Mouse (Mus musculus): Measurements from ENCODE around the gene Pou2f2. TPM values are rescaled to one million over a fixed set of nuclear protein-coding genes. Genes with fewer than 3 reads are reported as not detected.

Pou2f2 gene
- polyA plus RNA-seq, 1 experiment from 2014 or later: 1.0 TPM

DNA sequence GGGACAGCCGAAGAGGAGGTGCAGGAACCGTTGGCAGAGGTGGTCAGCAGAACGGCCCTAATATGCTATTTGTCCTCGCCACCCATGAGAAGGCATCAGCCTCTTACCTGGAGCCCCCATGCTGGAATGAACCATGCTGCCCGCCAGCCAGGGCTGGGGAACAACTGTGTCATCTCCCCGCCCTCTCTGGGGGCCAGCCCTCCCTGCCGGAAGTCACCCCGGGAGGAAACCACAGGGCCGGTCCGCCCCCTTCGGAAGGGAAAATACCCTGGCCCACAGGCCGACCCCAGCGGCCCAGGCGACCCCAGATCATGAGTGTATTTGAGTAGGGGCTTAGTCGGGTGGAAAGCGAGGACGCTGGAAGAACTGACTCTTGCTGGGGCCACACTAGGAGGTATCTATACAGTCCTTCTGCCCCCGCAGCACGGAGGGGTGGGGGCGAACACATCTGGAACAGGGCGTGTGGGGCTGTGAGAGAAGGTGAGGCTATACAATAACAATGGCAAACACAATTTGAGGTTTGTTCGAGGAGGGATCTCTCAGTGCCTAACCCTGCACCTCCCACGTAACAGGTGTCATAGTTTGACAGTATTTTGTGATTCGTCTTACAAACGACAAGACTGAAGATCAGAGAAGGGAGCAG lies 47.1 kb downstream of the Pou2f2 start:
- Histone ChIP-seq H3K27ac (ENCODE audit: low read length) (no peak overlapping the region), H3K4me2 (ENCODE audit: low read depth, low read length) (peak overlapping the region; percentile 37), H3K4me3 (ENCODE audit: low read length) (peak overlapping the region; percentile 32), H3K9ac (ENCODE audit: low read depth, low read length) (peak overlapping the region; percentile 38; the same call in 1 of the 2 replicates), H3K9me3 (ENCODE audit: control insufficient read depth, low read length) (no peaks in the 10 kb centered on the region), H3K27me3 (replicated peaks; ENCODE audit: control insufficient read depth, insufficient read depth, low read length) (peaks cover 33% of the 10 kb centered on the region), H3K4me1 (ENCODE audit: control insufficient read depth, insufficient read depth, low read length) (0 out of 2 replicates have a peak, but pooled peaks cover 2% of the 10 kb centered on the region), H3K36me3 (ENCODE audit: control insufficient read depth, insufficient read depth, low read length) (no peaks in the 10 kb centered on the region)
- WGBS: 7% methylated on average over 25 of the region's 25 CpGs
- peak; percentile 10; the same call in 1 of the 2 replicates for ATAC-seq

DNA sequence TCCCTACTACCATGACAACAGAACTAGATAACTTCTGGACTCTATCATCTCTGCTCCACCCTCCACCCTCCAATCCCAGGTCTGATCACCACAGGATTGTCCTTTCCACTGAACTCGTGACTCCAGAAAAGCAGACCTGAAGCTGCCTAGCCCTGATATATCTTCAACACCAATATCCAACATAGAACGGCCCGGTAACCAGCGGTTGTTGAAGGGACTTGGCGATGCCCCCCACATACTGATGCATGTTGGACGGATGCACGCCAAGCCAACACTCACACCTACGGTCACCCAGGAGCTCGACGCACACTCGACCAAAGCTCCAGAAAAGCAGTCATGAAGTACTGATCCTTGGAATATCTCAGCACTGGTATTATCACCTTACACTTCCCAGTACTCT lies 48.3 kb downstream of the Pou2f2 start:
- Histone ChIP-seq H3K4me3 (ENCODE audit: low read length) (no peak overlapping the region), H3K27ac (ENCODE audit: low read length) (no peak overlapping the region), H3K4me1 (ENCODE audit: control insufficient read depth, insufficient read depth, low read length) (0 out of 2 replicates have a peak, but pooled peaks cover 2% of the 10 kb centered on the region), H3K36me3 (ENCODE audit: control insufficient read depth, insufficient read depth, low read length) (no peaks in the 10 kb centered on the region), H3K9ac (ENCODE audit: low read depth, low read length) (no peak overlapping the region), H3K27me3 (replicated peaks; ENCODE audit: control insufficient read depth, insufficient read depth, low read length) (peaks cover 33% of the 10 kb centered on the region), H3K4me2 (ENCODE audit: low read depth, low read length) (no peak overlapping the region), H3K9me3 (ENCODE audit: control insufficient read depth, low read length) (no peaks in the 10 kb centered on the region)
- ATAC-seq: no peak
- WGBS: 88% methylated on average over 11 of the region's 11 CpGs

DNA sequence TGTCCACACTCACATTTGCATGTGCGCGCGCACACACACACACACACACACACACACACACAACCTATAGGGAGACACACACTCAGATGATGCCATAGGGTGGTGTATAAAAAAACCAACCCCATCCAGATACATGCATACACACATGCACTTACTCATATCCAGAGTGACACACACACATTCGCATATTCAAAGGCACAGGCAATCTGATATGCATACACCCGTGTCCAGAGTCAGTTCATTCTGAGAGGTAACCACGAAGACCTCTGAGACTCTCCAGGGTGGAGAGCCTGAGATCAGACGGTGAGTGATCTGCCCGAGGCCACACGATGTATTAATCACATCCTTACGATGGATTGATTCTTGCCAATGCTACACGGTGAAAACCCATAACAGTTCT lies 49.0 kb downstream of the Pou2f2 start:
- H3K4me1 ChIP-seq (ENCODE audit: control insufficient read depth, insufficient read depth, low read length): 0 out of 2 replicates have a peak, but pooled peaks cover 2% of the 10 kb centered on the region
- H3K27ac ChIP-seq (ENCODE audit: low read length): no peak overlapping the region
- no peaks in the 10 kb centered on the region for H3K36me3 ChIP-seq (ENCODE audit: control insufficient read depth, insufficient read depth, low read length)
- H3K27me3 ChIP-seq (replicated peaks; ENCODE audit: control insufficient read depth, insufficient read depth, low read length): peaks cover 33% of the 10 kb centered on the region
- H3K4me2 ChIP-seq (ENCODE audit: low read depth, low read length): no peak overlapping the region
- no peaks in the 10 kb centered on the region for H3K9me3 ChIP-seq (ENCODE audit: control insufficient read depth, low read length)
- H3K9ac ChIP-seq (ENCODE audit: low read depth, low read length): no peak overlapping the region
- no peak overlapping the region for H3K4me3 ChIP-seq (ENCODE audit: low read length)
- no peak for ATAC-seq
- WGBS: 79% methylated on average over 11 of the region's 11 CpGs

DNA sequence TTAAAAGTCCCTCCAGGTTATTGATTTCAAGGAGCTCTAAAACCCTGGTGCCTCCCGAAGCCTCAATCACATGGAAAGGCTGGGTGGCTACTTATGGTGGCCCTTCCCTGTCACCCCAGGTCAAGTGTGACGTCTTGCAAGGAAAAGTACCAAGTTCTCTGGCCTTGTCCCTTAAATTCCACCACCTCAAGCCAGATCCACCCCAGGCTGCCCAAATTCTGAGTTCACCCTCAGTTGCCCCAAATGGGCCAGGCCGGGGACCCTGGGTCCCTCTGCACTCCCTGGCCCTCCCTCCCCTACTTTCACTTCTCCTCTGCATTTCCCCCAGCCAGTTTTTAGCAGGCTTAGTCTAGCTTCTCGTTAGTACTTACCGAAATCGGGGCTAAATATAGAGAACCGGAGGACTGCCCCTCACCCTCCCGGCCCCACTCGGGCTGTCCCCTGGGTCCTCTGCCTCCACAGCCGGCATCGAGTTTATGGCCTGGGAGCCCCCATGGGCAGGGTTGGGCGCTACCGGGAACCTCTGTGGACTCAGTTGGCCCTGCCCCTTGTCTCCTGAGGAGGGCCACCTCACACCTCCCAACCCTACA lies 50.0 kb downstream of the Pou2f2 start:
- H3K36me3 ChIP-seq (ENCODE audit: control insufficient read depth, insufficient read depth, low read length): no peaks in the 10 kb centered on the region
- H3K27ac ChIP-seq (ENCODE audit: low read length): no peak overlapping the region
- peaks cover 29% of the 10 kb centered on the region for H3K27me3 ChIP-seq (replicated peaks; ENCODE audit: control insufficient read depth, insufficient read depth, low read length)
- H3K4me3 ChIP-seq (ENCODE audit: low read length): no peak overlapping the region
- no peak for ATAC-seq
- WGBS: 54% methylated on average over 13 of the region's 13 CpGs
- no peaks in the 10 kb centered on the region for H3K9me3 ChIP-seq (ENCODE audit: control insufficient read depth, low read length)
- no peak overlapping the region for H3K4me2 ChIP-seq (ENCODE audit: low read depth, low read length)
- 0 out of 2 replicates have a peak, but pooled peaks cover 2% of the 10 kb centered on the region for H3K4me1 ChIP-seq (ENCODE audit: control insufficient read depth, insufficient read depth, low read length)
- H3K9ac ChIP-seq (ENCODE audit: low read depth, low read length): no peak overlapping the region

DNA sequence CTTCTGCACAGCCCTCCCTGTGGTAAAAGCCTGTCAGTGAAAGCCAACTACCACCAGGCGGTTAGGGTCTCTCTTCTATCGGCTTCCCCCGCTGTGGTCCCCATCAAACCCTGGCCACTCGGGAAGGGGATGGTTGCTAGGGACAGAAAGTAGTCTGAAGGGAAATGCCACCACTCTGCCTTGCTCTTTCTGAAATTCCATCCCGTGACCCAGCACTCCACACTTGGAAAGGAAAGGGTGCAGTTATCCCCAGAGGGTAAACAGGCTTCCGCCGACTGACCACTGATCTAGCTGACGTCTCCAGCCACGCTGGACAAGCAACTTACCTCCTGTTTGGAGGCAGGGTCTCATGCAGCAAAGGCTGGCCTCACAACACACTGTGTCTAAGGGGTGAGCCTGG lies 51.6 kb downstream of the Pou2f2 start:
- Histone ChIP-seq H3K4me3 (ENCODE audit: low read length) (no peak overlapping the region), H3K9ac (ENCODE audit: low read depth, low read length) (no peak overlapping the region), H3K27me3 (replicated peaks; ENCODE audit: control insufficient read depth, insufficient read depth, low read length) (peaks cover 16% of the 10 kb centered on the region), H3K4me2 (ENCODE audit: low read depth, low read length) (no peak overlapping the region), H3K9me3 (ENCODE audit: control insufficient read depth, low read length) (no peaks in the 10 kb centered on the region), H3K36me3 (ENCODE audit: control insufficient read depth, insufficient read depth, low read length) (no peaks in the 10 kb centered on the region), H3K27ac (ENCODE audit: low read length) (no peak overlapping the region), H3K4me1 (ENCODE audit: control insufficient read depth, insufficient read depth, low read length) (no peaks in the 10 kb centered on the region)
- WGBS: 54% methylated on average over 9 of the region's 9 CpGs
- no peak for ATAC-seq

DNA sequence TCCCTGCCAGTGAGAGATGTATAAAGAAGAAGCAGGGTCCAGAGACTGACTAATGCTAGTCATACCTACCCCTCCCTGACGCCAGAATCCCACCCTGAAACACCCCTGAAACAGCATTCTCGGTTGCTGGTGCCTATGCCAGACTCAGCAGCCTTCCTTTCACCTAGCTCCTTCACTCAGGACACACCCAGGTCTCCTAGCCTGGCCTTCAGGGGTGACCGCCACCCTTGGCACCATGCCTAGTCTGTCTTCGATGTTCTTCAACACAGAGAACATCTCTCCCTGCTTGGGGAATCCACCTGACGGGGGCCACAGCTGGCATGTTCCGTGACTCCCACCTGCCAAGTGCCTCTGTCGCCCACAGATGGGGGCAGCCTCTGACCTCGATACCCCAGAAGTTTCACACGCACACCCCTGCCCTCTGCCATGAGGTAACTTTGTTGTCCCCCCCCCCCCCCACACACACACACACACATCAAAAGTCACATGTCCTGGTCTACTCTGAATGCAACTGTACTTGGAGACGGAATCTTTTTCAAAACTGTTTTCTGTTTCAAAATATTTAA lies 53.7 kb downstream of the Pou2f2 start:
- Histone ChIP-seq H3K4me1 (ENCODE audit: control insufficient read depth, insufficient read depth, low read length) (no peaks in the 10 kb centered on the region), H3K27ac (ENCODE audit: low read length) (no peak overlapping the region), H3K9me3 (ENCODE audit: control insufficient read depth, low read length) (no peaks in the 10 kb centered on the region), H3K9ac (ENCODE audit: low read depth, low read length) (no peak overlapping the region), H3K4me2 (ENCODE audit: low read depth, low read length) (no peak overlapping the region), H3K27me3 (replicated peaks; ENCODE audit: control insufficient read depth, insufficient read depth, low read length) (no peaks in the 10 kb centered on the region), H3K4me3 (ENCODE audit: low read length) (no peak overlapping the region), H3K36me3 (ENCODE audit: control insufficient read depth, insufficient read depth, low read length) (no peaks in the 10 kb centered on the region)
- ATAC-seq: no peak
- WGBS: 77% methylated on average over 10 of the region's 10 CpGs

- no peak overlapping the region for H3K9ac ChIP-seq (ENCODE audit: low read depth, low read length)
- H3K4me3 ChIP-seq (ENCODE audit: low read length): no peak overlapping the region
- H3K27me3 ChIP-seq (replicated peaks; ENCODE audit: control insufficient read depth, insufficient read depth, low read length): no peaks in the 10 kb centered on the region
- no peak for ATAC-seq
- no peaks in the 10 kb centered on the region for H3K4me1 ChIP-seq (ENCODE audit: control insufficient read depth, insufficient read depth, low read length)
- no peaks in the 10 kb centered on the region for H3K36me3 ChIP-seq (ENCODE audit: control insufficient read depth, insufficient read depth, low read length)
- no peak overlapping the region for H3K27ac ChIP-seq (ENCODE audit: low read length)
- no peak overlapping the region for H3K4me2 ChIP-seq (ENCODE audit: low read depth, low read length)
- 59% methylated on average over 13 of the region's 13 CpGs for WGBS
- no peaks in the 10 kb centered on the region for H3K9me3 ChIP-seq (ENCODE audit: control insufficient read depth, low read length)
Measured at GRCm38 (mm10) chr7:25121240-25121786, 58.2 kb downstream of the Pou2f2 start.

- H3K4me3 ChIP-seq (ENCODE audit: low read length): no peak overlapping the region
- H3K4me1 ChIP-seq (ENCODE audit: control insufficient read depth, insufficient read depth, low read length): no peaks in the 10 kb centered on the region
- no peak overlapping the region for H3K9ac ChIP-seq (ENCODE audit: low read depth, low read length)
- H3K27me3 ChIP-seq (replicated peaks; ENCODE audit: control insufficient read depth, insufficient read depth, low read length): 0 out of 2 replicates have a peak, but pooled peaks cover 2% of the 10 kb centered on the region
- H3K9me3 ChIP-seq (ENCODE audit: control insufficient read depth, low read length): no peaks in the 10 kb centered on the region
- H3K36me3 ChIP-seq (ENCODE audit: control insufficient read depth, insufficient read depth, low read length): no peaks in the 10 kb centered on the region
- H3K4me2 ChIP-seq (ENCODE audit: low read depth, low read length): no peak overlapping the region
- no peak for ATAC-seq
- no peak overlapping the region for H3K27ac ChIP-seq (ENCODE audit: low read length)
- 58% methylated on average over 18 of the region's 25 CpGs for WGBS
Measured at GRCm38 (mm10) chr7:25120061-25120834, 59.3 kb downstream of the Pou2f2 start.

All from intestine, embryonic 16.5 days (tissue).